Mouse (Mus musculus) liver, embryonic 14.5 days (tissue): Measurements from ENCODE around the gene Grip2.

Source experiments
- CTCF ChIP-seq: IDR thresholded peaks from 2 replicates; pipeline ENCODE4 v1.5.1; 2016; ENCODE audit warnings: antibody characterized with exemption, low read depth, control low read depth
- EP300 ChIP-seq: IDR thresholded peaks from 2 replicates; pipeline ENCODE4 v1.6.1; 2016; ENCODE audit warnings: antibody characterized with exemption, low read depth

DNA sequence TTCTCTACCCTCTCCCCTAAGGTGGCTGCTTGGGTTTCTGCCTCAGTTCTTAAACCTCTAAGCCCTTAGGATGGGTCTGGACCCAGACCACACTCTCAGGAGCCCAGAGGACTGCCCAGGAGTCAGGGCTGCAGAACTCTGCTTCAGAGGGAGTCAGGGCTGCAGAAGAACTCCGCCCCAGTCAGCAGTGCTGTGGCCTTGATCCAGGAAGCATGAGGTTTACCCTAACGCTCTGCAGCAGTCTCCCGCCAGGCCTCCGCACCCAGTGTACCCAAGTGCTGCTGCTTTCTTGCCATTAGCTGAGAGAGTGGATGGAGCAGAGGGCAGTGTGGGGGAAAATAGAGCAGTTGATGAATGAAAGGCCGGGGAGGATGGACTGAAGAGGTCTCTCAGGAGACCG lies 19.0 kb downstream of the Grip2 start:
- TF ChIP-seq CTCF (no peak), EP300 (no peak)
